Mouse (Mus musculus): ENCODE measurements around the gene Tas2r130. TPM values are rescaled to one million over a fixed set of nuclear protein-coding genes. Genes with fewer than 3 reads are reported as not detected.
"Not testable (repeated sequence)": the region's sequence is repeated elsewhere in the genome, so short reads cannot be mapped to it uniquely, and the experiment has no call there.

The Tas2r130 gene
- polyA plus RNA-seq (2016; fragmentation: Nextera tagmentation; extraction: Ambion mirVana), result not detected in 2 replicates

DNA sequence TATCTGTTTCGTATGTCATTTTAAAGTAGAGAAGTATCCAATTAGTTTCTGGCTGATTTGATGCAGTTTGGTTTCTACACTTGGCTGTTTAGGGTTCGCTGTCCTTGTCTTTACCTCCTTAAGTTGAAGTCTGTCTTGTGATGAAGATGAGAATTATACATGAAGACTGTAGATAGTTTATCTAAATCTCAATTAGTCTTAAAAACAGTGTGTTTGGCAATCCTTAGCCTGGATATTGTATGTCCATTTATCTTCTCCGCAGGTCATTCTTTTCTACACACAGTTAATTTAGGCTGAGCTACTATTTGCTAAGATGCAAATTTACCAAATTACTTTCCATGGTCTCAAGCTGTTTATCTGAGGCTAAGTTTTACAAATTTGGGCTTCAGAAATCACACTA, at the start of gene Tas2r130:
TSS of gene Tas2r130 (minus strand) at position 101 of the 400 bp plus-strand sequence.
- Histone ChIP-seq H3K4me1 (no peaks in the 10 kb centered on the region), H3K9ac (no peak within 1 kb of the TSS), H3K27ac (no peak within 1 kb of the TSS), H3K4me3 (no peak within 1 kb of the TSS), H3K27me3 (replicated peaks) (no peaks in the 10 kb centered on the region), H3K9me3 (no peaks in the 10 kb centered on the region), H3K4me2 (replicated peaks) (no peak within 1 kb of the TSS), H3K36me3 (no peaks in the 10 kb centered on the region)
- WGBS, result 86% methylated on average over 3 of the region's 3 CpGs
- ATAC-seq (ENCODE audit: low FRiP score, low read depth), result no peak

DNA sequence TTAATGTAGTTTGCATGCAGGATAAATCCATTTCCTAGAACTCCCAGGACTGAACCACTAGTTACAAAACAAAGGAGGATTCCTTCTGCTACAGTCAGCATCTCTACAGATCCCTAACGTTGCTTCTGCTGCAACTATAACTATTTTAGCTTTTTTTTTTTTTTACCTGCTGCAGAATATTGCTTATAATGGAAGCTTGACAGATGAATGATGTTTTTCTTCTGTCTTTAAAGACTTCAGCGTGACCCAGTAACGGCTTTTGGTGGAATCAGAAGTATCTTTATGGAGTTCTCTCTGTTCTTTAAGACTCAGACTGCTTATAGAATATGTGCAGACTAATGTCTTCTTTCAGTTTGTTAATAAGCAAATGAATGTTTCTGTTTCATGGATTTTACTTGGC, 48.1 kb upstream of the Tas2r130 start, which contains the start of gene Tas2r106:
TSS of gene Tas2r106 (minus strand) at position 101 of the 400 bp plus-strand sequence.
- 72% methylated on average over 3 of the region's 3 CpGs for WGBS
- no peaks in the 10 kb centered on the region for H3K4me1 ChIP-seq

DNA sequence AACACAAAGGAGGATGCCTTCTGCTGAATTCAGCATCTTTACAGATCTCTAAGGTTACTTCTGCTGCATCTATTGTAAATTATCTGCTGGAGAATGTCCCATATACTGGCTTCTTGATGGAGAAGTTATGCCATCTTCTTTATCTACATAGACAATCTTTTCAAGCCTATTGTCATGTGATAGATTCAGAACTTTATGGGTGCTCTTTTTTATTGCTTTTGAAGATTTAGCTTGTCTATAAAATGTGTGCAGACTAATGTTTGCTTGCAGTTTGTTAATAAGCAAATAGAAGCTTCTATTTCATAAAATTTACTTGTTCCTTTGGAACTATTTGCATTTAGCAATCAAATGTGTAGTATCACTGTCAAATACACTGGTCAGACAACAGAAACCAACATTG, 29.3 kb upstream of the Tas2r130 start, which contains the start of gene Tas2r107:
TSS of gene Tas2r107 (minus strand) at position 101 of the 400 bp plus-strand sequence.
- no peak within 1 kb of the TSS for H3K9ac ChIP-seq
- H3K36me3 ChIP-seq, result no peaks in the 10 kb centered on the region
- H3K4me3 ChIP-seq, result no peak within 1 kb of the TSS
- H3K4me1 ChIP-seq, result no peaks in the 10 kb centered on the region
- 0 out of 2 replicates have a peak, but pooled peaks cover 5% of the 10 kb centered on the region for H3K9me3 ChIP-seq
- no peaks in the 10 kb centered on the region for H3K27me3 ChIP-seq (replicated peaks)
- no peak within 1 kb of the TSS for H3K4me2 ChIP-seq (replicated peaks)
- ATAC-seq (ENCODE audit: low FRiP score, low read depth), result no peak
- H3K27ac ChIP-seq, result no peak within 1 kb of the TSS

More for the DNA sequence above, 48.1 kb upstream of the Tas2r130 start, which contains the start of gene Tas2r106:
- Histone ChIP-seq H3K4me3 (no peak within 1 kb of the TSS), H3K4me2 (replicated peaks) (no peak within 1 kb of the TSS), H3K9me3 (0 out of 2 replicates have a peak, but pooled peaks cover 2% of the 10 kb centered on the region), H3K27me3 (replicated peaks) (no peaks in the 10 kb centered on the region), H3K27ac (no peak within 1 kb of the TSS), H3K36me3 (no peaks in the 10 kb centered on the region), H3K9ac (no peak within 1 kb of the TSS)
- ATAC-seq (ENCODE audit: low FRiP score, low read depth), result no peak

DNA sequence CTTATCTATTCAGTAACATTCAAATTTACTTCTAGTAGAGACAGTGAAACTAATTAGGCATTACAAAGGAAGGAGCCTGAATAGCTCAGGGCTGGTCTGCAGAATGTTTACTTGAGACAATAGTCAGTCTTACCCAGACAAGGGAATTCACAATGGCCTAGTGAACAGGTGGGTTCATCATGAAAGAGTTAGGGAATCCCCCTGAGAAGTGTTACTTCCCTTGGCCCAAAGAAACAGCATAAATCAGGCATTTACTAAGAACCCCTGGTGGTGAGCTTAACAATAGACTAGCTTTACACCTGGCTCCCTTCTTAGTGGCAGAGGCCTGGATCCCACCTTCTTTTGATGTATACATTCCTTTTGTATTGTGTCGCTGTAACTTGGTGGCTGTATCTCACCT, 20.8 kb downstream of the Tas2r130 start:
- 100% methylated on average over 1 of the region's 1 CpGs for WGBS

GRCm38 (mm10) chr6:131604821-131605220, 25.9 kb downstream of the Tas2r130 start:
- H3K27ac ChIP-seq, result no peak overlapping the region
- H3K27me3 ChIP-seq (replicated peaks), result no peaks in the 10 kb centered on the region
- H3K9ac ChIP-seq, result no peak overlapping the region
- 95% methylated on average over 4 of the region's 4 CpGs for WGBS
- H3K4me1 ChIP-seq, result no peaks in the 10 kb centered on the region
- H3K4me3 ChIP-seq, result no peak overlapping the region
- no peaks in the 10 kb centered on the region for H3K36me3 ChIP-seq
- no peak for ATAC-seq (ENCODE audit: low FRiP score, low read depth)
- peaks cover 5% of the 10 kb centered on the region; the same call in 1 of the 2 replicates for H3K9me3 ChIP-seq
- H3K4me2 ChIP-seq (replicated peaks), result no peak overlapping the region

More for the DNA sequence above, 20.8 kb downstream of the Tas2r130 start:
- not testable (repeated sequence) for H3K9ac ChIP-seq; H3K4me1 ChIP-seq; H3K4me3 ChIP-seq; H3K4me2 ChIP-seq (replicated peaks); H3K36me3 ChIP-seq; ATAC-seq (ENCODE audit: low FRiP score, low read depth); H3K27ac ChIP-seq; H3K27me3 ChIP-seq (replicated peaks)
- peaks cover 12% of the 10 kb centered on the region; the same call in 1 of the 2 replicates for H3K9me3 ChIP-seq

Other genes starting within 250 kb of the Tas2r130 start
- 24.2 and 27.2 TPM in 2 replicates for gene Ybx3, start 242.4 kb downstream of the Tas2r130 start, polyA plus RNA-seq (2016; fragmentation: Nextera tagmentation; extraction: Ambion mirVana)
- gene 5430401F13Rik, start 144.5 kb downstream of the Tas2r130 start, polyA plus RNA-seq (2016; fragmentation: Nextera tagmentation; extraction: Ambion mirVana), result not detected in 2 replicates
- not detected in 2 replicates for gene Gm6619, start 144.5 kb downstream of the Tas2r130 start, polyA plus RNA-seq (2016; fragmentation: Nextera tagmentation; extraction: Ambion mirVana)
- gene Tas2r107, start 29.2 kb upstream of the Tas2r130 start, polyA plus RNA-seq (2016; fragmentation: Nextera tagmentation; extraction: Ambion mirVana), result not detected in 2 replicates
- gene Tas2r106, start 48.0 kb upstream of the Tas2r130 start, polyA plus RNA-seq (2016; fragmentation: Nextera tagmentation; extraction: Ambion mirVana), result not detected in 2 replicates
- not detected in 2 replicates for gene Tas2r104, start 54.8 kb upstream of the Tas2r130 start, polyA plus RNA-seq (2016; fragmentation: Nextera tagmentation; extraction: Ambion mirVana)
- gene Tas2r105, start 56.6 kb upstream of the Tas2r130 start, polyA plus RNA-seq (2016; fragmentation: Nextera tagmentation; extraction: Ambion mirVana), result not detected in 2 replicates
- gene Tas2r114, start 59.2 kb upstream of the Tas2r130 start, polyA plus RNA-seq (2016; fragmentation: Nextera tagmentation; extraction: Ambion mirVana), result not detected in 2 replicates